Mouse (Mus musculus) embryonic fibroblast, embryonic 13.5 days (primary cell): ENCODE data around the gene Nanp.

ENCODE experiments used
- CTCF ChIP-seq: IDR thresholded peaks from 2 replicates; pipeline ENCODE4 v1.5.1; 2011; ENCODE audit warnings: mild to moderate bottlenecking, control low read depth, low read length, moderate library complexity, borderline replicate concordance; ENCODE audit not compliant: insufficient read depth
- POLR2A ChIP-seq: IDR thresholded peaks from 2 replicates; pipeline ENCODE4 v1.6.1; 2011; ENCODE audit warnings: low read depth, mild to moderate bottlenecking, control low read depth, low read length, moderate library complexity

DNA sequence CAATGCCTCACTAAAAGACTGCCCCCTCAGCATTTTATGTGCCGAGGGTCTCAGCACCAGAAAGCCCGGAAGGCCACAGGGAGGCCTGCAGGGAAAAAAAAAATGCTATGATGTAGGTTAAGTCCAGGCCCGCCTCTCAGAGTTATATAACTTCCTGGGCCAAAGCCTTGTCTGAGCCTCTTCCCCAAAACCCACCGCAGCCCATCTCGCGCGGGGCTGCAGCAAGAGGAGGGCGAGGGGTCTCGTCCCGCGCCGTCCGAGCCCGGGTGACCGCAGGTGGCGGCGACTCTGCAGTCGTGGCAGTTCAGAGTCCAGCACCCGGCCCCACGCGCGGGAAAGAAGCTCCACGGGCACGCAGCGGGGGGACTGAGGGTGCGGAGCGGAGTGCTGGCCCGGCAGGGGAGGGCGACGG is 381 bp downstream of the Nanp start:
- TF ChIP-seq POLR2A (no peak), CTCF (no peak)
